In the genomic region with DNA sequence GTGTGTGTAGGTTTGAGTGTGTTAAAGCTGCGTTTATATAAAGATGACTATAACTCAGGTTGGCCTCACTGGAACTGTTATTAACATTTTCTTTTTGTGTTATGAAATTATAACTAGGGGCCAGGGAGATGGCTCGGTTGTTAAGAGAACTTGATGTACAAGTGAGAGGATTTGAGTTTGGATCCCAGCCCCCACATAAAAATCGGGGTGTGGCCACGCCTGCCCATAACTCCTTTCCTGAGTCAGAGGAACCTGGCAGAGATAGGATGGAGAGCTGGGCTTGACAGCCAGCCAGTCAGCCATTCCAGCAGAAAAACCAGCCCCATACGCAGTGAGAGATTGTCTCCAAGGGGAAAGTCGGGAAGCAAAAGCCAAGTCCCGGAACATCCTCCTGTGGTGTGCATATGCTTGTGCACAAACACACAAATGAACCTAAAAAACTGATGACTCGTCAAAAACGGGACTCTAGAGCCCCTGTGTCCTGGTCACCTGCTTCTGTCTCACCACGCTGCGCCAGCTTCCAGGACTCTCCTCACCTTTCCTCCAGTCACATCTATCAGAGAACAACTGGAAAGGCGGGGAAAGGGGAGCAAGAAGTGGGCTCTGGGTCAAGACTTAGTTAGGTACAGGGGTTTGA, we compare ENCODE assay signal across 9 mouse cellular contexts.
A peak's percentile ranks its signal among the peaks of the same experiment; 100 is the strongest.
DNase-seq lines count a peak whose midpoint lies in the region; ATAC-seq and TF ChIP-seq lines count a peak whose summit lies in the region.
"Had no signal": no experiment of that assay in that cellular context is flagged by ENCODE, and none has a peak within 500 bp of the region (broad histone marks: within the 10 kb centered on the region; RNA-seq: fewer than 3 reads in every experiment).

No protein-coding gene starts in this region.

- no peak overlapping the region for H3K9ac ChIP-seq in heart, embryonic 12.5 days
- no peak overlapping the region for H3K9ac ChIP-seq in forebrain, embryonic 14.5 days (ENCODE audit: low read length)
- no peak overlapping the region for H3K9ac ChIP-seq in midbrain, embryonic 12.5 days (replicated peaks)

- H3K36me3 ChIP-seq in heart, embryonic 12.5 days, result no peaks in the 10 kb centered on the region
- no peaks in the 10 kb centered on the region for H3K36me3 ChIP-seq in E14TG2a.4 (ENCODE audit: insufficient read depth, low read length)
- no peaks in the 10 kb centered on the region for H3K36me3 ChIP-seq in forebrain, embryonic 14.5 days (ENCODE audit: control insufficient read depth, insufficient read depth, low read length)
- H3K36me3 ChIP-seq in midbrain, embryonic 12.5 days, result no peaks in the 10 kb centered on the region

- H3K27ac ChIP-seq in heart, embryonic 12.5 days (ENCODE audit: poor library complexity, severe bottlenecking), result no peak overlapping the region
- no peak overlapping the region for H3K27ac ChIP-seq in forebrain, embryonic 14.5 days (ENCODE audit: low read depth, low read length)
- no peak overlapping the region for H3K27ac ChIP-seq in midbrain, embryonic 12.5 days (replicated peaks)
- H3K27ac ChIP-seq in left cerebral cortex, adult 2 months, result no peak overlapping the region

- WGBS in heart, embryonic 12.5 days, result 39% methylated on average over 12 of the region's 12 CpGs
- 57% methylated on average over 12 of the region's 12 CpGs for WGBS in forebrain, embryonic 14.5 days
- WGBS in midbrain, embryonic 12.5 days, result 52% methylated on average over 12 of the region's 12 CpGs

- intact Hi-C loops in heart, postnatal 14 days (cut with DNase I), result no loop called here
- intact Hi-C loops in left cerebral cortex, adult 2 months (cut with DNase I), result no loop called here

- H3K4me2 ChIP-seq in heart, embryonic 12.5 days, result peak overlapping the region; percentile 95
- H3K4me2 ChIP-seq in forebrain, embryonic 14.5 days (ENCODE audit: low read length), result peak overlapping the region; percentile 93
- peak overlapping the region; percentile 78; the same call in 1 of the 2 replicates for H3K4me2 ChIP-seq in midbrain, embryonic 12.5 days (replicated peaks)

- ATAC-seq in heart, embryonic 12.5 days (ENCODE audit: insufficient number of reproducible peaks, low FRiP score), result no peak
- no peak; the same call in 1 of the 2 replicates for ATAC-seq in forebrain, embryonic 14.5 days
- ATAC-seq in midbrain, embryonic 12.5 days (ENCODE audit: low FRiP score, low read depth), result no peak

- H3K9me3 ChIP-seq in heart, embryonic 12.5 days (replicated peaks), result no peaks in the 10 kb centered on the region
- H3K9me3 ChIP-seq in E14TG2a.4 (ENCODE audit: low read length), result no peaks in the 10 kb centered on the region
- no peaks in the 10 kb centered on the region for H3K9me3 ChIP-seq in forebrain, embryonic 14.5 days (replicated peaks; ENCODE audit: control insufficient read depth, low read length)
- H3K9me3 ChIP-seq in midbrain, embryonic 12.5 days, result no peaks in the 10 kb centered on the region

- peaks cover 57% of the 10 kb centered on the region for H3K27me3 ChIP-seq in heart, embryonic 12.5 days (replicated peaks)
- H3K27me3 ChIP-seq in E14TG2a.4 (ENCODE audit: insufficient read depth, low read length), result peaks cover 61% of the 10 kb centered on the region
- peaks cover 11% of the 10 kb centered on the region; the same call in 1 of the 2 replicates for H3K27me3 ChIP-seq in forebrain, embryonic 14.5 days (replicated peaks; ENCODE audit: control insufficient read depth, insufficient read depth, low read length)
- H3K27me3 ChIP-seq in midbrain, embryonic 12.5 days, result peaks cover 64% of the 10 kb centered on the region

- H3K4me1 ChIP-seq in heart, embryonic 12.5 days (replicated peaks), result peaks cover 11% of the 10 kb centered on the region
- H3K4me1 ChIP-seq in E14TG2a.4 (replicated peaks; ENCODE audit: low read depth, low read length), result peaks cover 20% of the 10 kb centered on the region
- peaks cover 12% of the 10 kb centered on the region for H3K4me1 ChIP-seq in forebrain, embryonic 14.5 days (ENCODE audit: control insufficient read depth, insufficient read depth, low read length)
- H3K4me1 ChIP-seq in midbrain, embryonic 12.5 days, result peaks cover 14% of the 10 kb centered on the region

- TF ChIP-seq CTCF in E14TG2a.4 (conservative IDR thresholded peaks at IDR 0.05; ENCODE audit: low read length), result no peak
- no peak for TF ChIP-seq CTCF in left cerebral cortex, adult 2 months (IDR thresholded peaks at IDR 0.05)

- H3K4me3 ChIP-seq in heart, embryonic 12.5 days, result peak overlapping the region; percentile 61
- H3K4me3 ChIP-seq in E14TG2a.4 (replicated peaks; ENCODE audit: low read length), result peak overlapping the region; percentile 75
- H3K4me3 ChIP-seq in forebrain, embryonic 14.5 days (ENCODE audit: low read depth, low read length), result no peak overlapping the region; the same call in 1 of the 2 replicates
- no peak overlapping the region for H3K4me3 ChIP-seq in midbrain, embryonic 12.5 days
- no peak overlapping the region for H3K4me3 ChIP-seq in left cerebral cortex, adult 2 months
- H3K4me3 ChIP-seq: erythroblast, embryonic 14.5 days had no signal

- DNase-seq in heart, postnatal 14 days, result no peak
- DNase-seq in forebrain, embryonic 14.5 days (ENCODE audit: low spot score), result no peak
- no peak for DNase-seq in natural killer cell, adult 2 months (ENCODE audit: low spot score in 2 of 2)
- DNase-seq in left cerebral cortex, adult 2 months (ENCODE audit: extremely low spot score in 1 of 2, low spot score in 2 of 2), result no peak
- no peak for DNase-seq in urinary bladder, postnatal 36 days (ENCODE audit: low spot score in 2 of 2)

Comparison
In these comparisons a context has a peak if more than half of its experiments do, and no peak if none do; other contexts are left out.
1. H3K4me3 ChIP-seq: peak in heart, embryonic 12.5 days (single experiment) and E14TG2a.4 (single experiment); none in forebrain, embryonic 14.5 days (single experiment), midbrain, embryonic 12.5 days (single experiment) and left cerebral cortex, adult 2 months (single experiment).
2. Peak in every context shown above with its lines, with median percentiles within 50 percentile points of each other: H3K4me2 ChIP-seq.